Mouse (Mus musculus) B cell, adult (primary cell): ENCODE measurements around the gene Ropn1l. TPM values are rescaled to one million over a fixed set of nuclear protein-coding genes. Genes with fewer than 3 reads are reported as not detected.

Source experiments
- total RNA-seq: library from RNA; stranded (reverse); gene quantifications from 4 replicates; pipeline ENCODE4 v1.2.4, GENCODE M21; 2023; ENCODE audit not compliant: inconsistent age

Ropn1l gene
- 0.57 to 2.2 TPM (median 1.4 TPM) in 4 replicates for total RNA-seq

DNA sequence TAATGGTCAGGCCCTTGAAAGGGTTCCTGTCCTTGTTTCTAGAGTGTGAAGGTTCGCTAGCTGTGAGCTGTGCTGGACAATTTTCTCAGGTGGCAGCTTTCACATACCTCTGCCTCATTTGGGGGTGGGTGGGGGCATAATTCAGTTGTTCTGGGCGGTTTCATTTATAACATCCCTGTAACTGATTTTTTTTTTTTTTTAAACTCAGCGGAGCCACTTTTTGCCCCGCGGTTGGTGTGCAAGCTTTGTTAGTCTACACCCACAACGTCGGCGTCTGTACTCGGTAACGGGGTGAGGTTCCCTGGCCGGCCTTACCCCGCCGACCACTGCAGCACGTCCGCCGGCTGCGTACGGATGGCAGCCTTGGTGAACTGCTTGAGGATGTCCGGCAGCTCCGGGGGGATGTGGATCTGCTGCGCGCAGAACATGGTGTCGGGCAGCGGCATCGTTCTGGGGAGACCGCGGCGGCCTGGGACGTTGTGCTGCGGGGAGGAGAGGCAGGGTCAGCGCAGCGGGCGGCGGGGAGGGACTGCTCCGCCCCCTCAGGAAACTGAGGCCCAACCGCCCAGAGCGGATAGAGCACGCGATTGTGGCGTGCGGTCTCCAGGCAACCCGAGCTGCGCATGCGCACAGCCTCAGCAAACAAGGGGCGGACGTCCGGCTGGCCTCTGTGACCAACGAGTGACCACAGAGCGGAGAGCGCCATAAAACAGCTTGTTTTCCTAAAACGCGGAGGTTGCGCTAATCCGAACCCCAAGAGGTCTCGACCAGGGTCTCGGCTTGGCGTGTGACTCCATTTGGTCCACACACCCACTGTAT is at the start of gene Ropn1l:
Gene Ropn1l, minus strand, starts transcription at position 640 of the 819 bp plus-strand sequence.

Other genes with a start within 250 kb of the Ropn1l start
- gene Dap, start 229.4 kb downstream of the Ropn1l start, total RNA-seq = 21.2 to 25.4 TPM (median 22.5 TPM) in 4 replicates
- gene Ankrd33b, start 86.0 kb downstream of the Ropn1l start, total RNA-seq = 14.4 to 15.9 TPM (median 15.7 TPM) in 4 replicates
- gene March6, start 77.3 kb upstream of the Ropn1l start, total RNA-seq = 48.6 to 54.5 TPM (median 51.7 TPM) in 4 replicates
- 1.1 TPM in 1 of 4 replicates, not detected in the others for gene Cmbl, start 111.7 kb upstream of the Ropn1l start, total RNA-seq
- 201 to 216 TPM (median 205 TPM) in 4 replicates for gene Cct5, start 148.1 kb upstream of the Ropn1l start, total RNA-seq
- 10.0 to 14.9 TPM (median 12.3 TPM) in 4 replicates for gene Fam173b, start 148.1 kb upstream of the Ropn1l start, total RNA-seq